Mouse (Mus musculus) stomach, embryonic 16.5 days (tissue): ENCODE measurements around the gene Capn5. TPM values are rescaled to one million over a fixed set of nuclear protein-coding genes. Genes with fewer than 3 reads are reported as not detected.
"Not testable (repeated sequence)": the region's sequence is repeated elsewhere in the genome, so short reads cannot be mapped to it uniquely, and the experiment has no call there.

Source experiments
- ATAC-seq: fragments of 200-750 bp; cut with Nextera tagmentation; 2 replicates; pipeline ENCODE4 v1.8.0; 2017; ENCODE audit warnings: moderate number of reproducible peaks, moderate TSS enrichment; ENCODE audit not compliant: insufficient read depth, low FRiP score
- H3K27ac ChIP-seq: fragments of 300-500 bp; sonication (generic); 2 replicates; pipeline ENCODE4 v1.5.1; 2014; ENCODE audit warnings: low read length
- H3K27me3 ChIP-seq: fragments of 300-500 bp; sonication (generic); 2 replicates; pipeline ENCODE4 v1.6.1; 2014; ENCODE audit warnings: low read length, control low read depth, mixed read lengths; ENCODE audit not compliant: control insufficient read depth, insufficient read depth
- H3K36me3 ChIP-seq: fragments of 300-500 bp; sonication (generic); 2 replicates; pipeline ENCODE4 v1.6.1; 2014; ENCODE audit warnings: low read length; ENCODE audit not compliant: control insufficient read depth, insufficient read depth
- H3K4me1 ChIP-seq: fragments of 300-500 bp; sonication (generic); 2 replicates; pipeline ENCODE4 v1.6.1; 2014; ENCODE audit warnings: low read length, control low read depth, mixed read lengths; ENCODE audit not compliant: control insufficient read depth, insufficient read depth
- H3K4me2 ChIP-seq: fragments of 300-500 bp; sonication (generic); 2 replicates; pipeline ENCODE4 v1.6.1; 2014; ENCODE audit warnings: low read depth, low read length, mixed read lengths
- H3K4me3 ChIP-seq: fragments of 300-500 bp; sonication (generic); replicated peaks from 2 replicates; pipeline ENCODE4 v1.5.1; 2014; ENCODE audit warnings: mild to moderate bottlenecking, low read length
- H3K9ac ChIP-seq: fragments of 300-500 bp; sonication (generic); 2 replicates; pipeline ENCODE4 v1.6.1; 2014; ENCODE audit warnings: low read length
- H3K9me3 ChIP-seq: fragments of 300-500 bp; sonication (generic); replicated peaks from 2 replicates; pipeline ENCODE4 v1.6.1; 2016; ENCODE audit warnings: low read length, control low read depth; ENCODE audit not compliant: control insufficient read depth
- WGBS: fragments of 180-500 bp; shearing (Covaris S2); extraction: QIAGEN DNeasy Blood & Tissue Kit; methylation state at CpG from one replicate; pipeline ENCODE4 v1.1.7; 2014; 5-methylcytosine and 5-hydroxymethylcytosine counted together
- polyA plus RNA-seq: library from polyadenylated mRNA; unstranded; fragments of >200 nt; fragmentation: Nextera tagmentation; extraction: Ambion mirVana; gene quantifications from 2 replicates; pipeline ENCODE4 v1.2.1, GENCODE M21; 2015

Gene Capn5
- polyA plus RNA-seq, 1 experiment from 2014 or later, result 24.5 TPM

- 3% methylated on average over 36 of the region's 36 CpGs for WGBS
- H3K4me1 ChIP-seq, result peaks cover 14% of the 10 kb centered on the region
- H3K4me2 ChIP-seq, result peak overlapping the region; percentile 78
- H3K27ac ChIP-seq, result no peak overlapping the region
- ATAC-seq, result no peak
- H3K9ac ChIP-seq, result no peak overlapping the region
- peak overlapping the region; percentile 43 for H3K4me3 ChIP-seq
- no peaks in the 10 kb centered on the region for H3K36me3 ChIP-seq
- H3K27me3 ChIP-seq, result peaks cover 47% of the 10 kb centered on the region
- H3K9me3 ChIP-seq, result no peaks in the 10 kb centered on the region
Measured at GRCm38 (mm10) chr7:98193515-98194025, 15.5 kb upstream of the Capn5 start.

- Histone ChIP-seq H3K4me1 (peaks cover 14% of the 10 kb centered on the region), H3K4me3 (no peak overlapping the region), H3K9ac (no peak overlapping the region), H3K36me3 (no peaks in the 10 kb centered on the region), H3K27ac (no peak overlapping the region), H3K4me2 (no peak overlapping the region), H3K27me3 (peaks cover 47% of the 10 kb centered on the region), H3K9me3 (no peaks in the 10 kb centered on the region)
- WGBS, result 62% methylated on average over 17 of the region's 17 CpGs
- ATAC-seq, result no peak
Measured at GRCm38 (mm10) chr7:98191571-98192250, 13.6 kb upstream of the Capn5 start.

- no peak for ATAC-seq
- Histone ChIP-seq H3K9me3 (no peaks in the 10 kb centered on the region), H3K4me2 (no peak overlapping the region), H3K4me1 (peaks cover 14% of the 10 kb centered on the region), H3K27me3 (peaks cover 40% of the 10 kb centered on the region), H3K36me3 (no peaks in the 10 kb centered on the region), H3K9ac (no peak overlapping the region), H3K27ac (no peak overlapping the region), H3K4me3 (no peak overlapping the region)
- WGBS, result 89% methylated on average over 1 of the region's 1 CpGs
Measured at GRCm38 (mm10) chr7:98190578-98190977, 12.5 kb upstream of the Capn5 start.

DNA sequence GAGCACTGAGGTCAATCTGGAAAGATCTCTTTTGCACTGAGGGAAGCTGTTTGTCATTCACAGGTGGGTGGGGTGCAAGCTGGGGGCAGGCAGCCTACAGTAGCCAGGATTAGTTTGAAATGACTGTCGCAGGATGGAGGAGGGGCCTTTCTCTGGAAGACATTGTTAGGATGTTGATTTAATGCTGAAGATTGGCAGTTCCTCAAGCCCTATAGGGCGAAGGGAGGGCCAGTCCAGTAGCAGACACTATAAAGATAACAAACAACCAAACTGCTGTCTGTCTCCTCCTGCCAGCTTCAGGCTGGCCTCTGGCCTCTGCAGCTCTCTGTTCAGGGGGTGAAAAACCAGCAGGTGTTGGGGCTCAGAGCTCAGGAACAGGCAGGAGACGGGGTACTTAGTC, 11.7 kb upstream of the Capn5 start:
- Histone ChIP-seq H3K4me2 (no peak overlapping the region), H3K9ac (no peak overlapping the region), H3K36me3 (no peaks in the 10 kb centered on the region), H3K27ac (no peak overlapping the region), H3K9me3 (no peaks in the 10 kb centered on the region), H3K27me3 (peaks cover 31% of the 10 kb centered on the region), H3K4me3 (no peak overlapping the region), H3K4me1 (peaks cover 14% of the 10 kb centered on the region)
- WGBS, result 24% methylated on average over 3 of the region's 3 CpGs
- ATAC-seq, result no peak

GRCm38 (mm10) chr7:98188680-98189079, 10.6 kb upstream of the Capn5 start:
- no peak for ATAC-seq
- Histone ChIP-seq H3K9ac (no peak overlapping the region), H3K36me3 (no peaks in the 10 kb centered on the region), H3K9me3 (no peaks in the 10 kb centered on the region), H3K4me2 (no peak overlapping the region), H3K4me3 (no peak overlapping the region), H3K27me3 (peaks cover 21% of the 10 kb centered on the region), H3K27ac (no peak overlapping the region), H3K4me1 (peaks cover 6% of the 10 kb centered on the region)
- WGBS, result 80% methylated on average over 2 of the region's 2 CpGs

DNA sequence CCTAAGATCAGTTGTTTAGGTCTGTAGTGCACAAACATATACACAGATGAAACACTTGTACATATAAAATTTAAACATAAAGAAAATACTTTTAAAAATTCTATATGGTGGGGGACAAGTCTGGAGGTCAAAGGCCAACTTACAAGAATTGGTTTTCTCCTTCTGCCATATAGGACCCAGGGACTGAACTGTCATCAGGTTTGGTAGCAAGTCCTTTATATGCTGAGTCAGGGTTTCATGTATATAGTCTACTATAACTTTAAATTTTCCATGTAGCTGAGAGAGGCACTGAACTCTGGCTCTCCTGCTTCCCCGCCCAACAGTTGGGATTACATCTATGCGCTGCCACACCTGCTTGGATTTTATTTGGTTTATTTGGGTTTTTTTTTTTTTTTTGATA, 10.2 kb upstream of the Capn5 start:
- Histone ChIP-seq H3K4me2 (no peak overlapping the region), H3K9ac (no peak overlapping the region), H3K27ac (no peak overlapping the region), H3K4me3 (no peak overlapping the region), H3K27me3 (peaks cover 16% of the 10 kb centered on the region), H3K4me1 (peaks cover 1% of the 10 kb centered on the region; the same call in 1 of the 2 replicates), H3K36me3 (no peaks in the 10 kb centered on the region), H3K9me3 (no peaks in the 10 kb centered on the region)
- no peak for ATAC-seq
- 79% methylated on average over 2 of the region's 2 CpGs for WGBS

DNA sequence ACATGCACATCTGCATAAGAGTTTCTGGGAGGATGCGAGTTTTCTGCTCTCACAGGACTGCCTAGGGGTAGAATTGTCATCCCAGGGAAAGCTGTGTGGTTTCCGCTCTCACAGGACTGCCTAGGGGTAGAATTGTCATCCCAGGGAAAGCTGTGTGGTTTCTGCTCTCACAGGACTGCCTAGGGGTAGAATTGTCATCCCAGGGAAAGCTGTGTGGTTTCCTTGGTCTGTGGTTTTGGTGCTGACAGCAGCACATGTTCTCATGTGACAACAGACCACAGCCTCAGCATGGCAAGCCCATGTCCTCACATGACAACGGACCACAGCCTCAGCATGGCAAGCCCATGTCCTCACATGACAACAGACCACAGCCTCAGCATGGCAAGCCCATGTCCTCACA, 9.3 kb upstream of the Capn5 start:
- H3K9me3 ChIP-seq, ATAC-seq, H3K9ac ChIP-seq, H3K4me2 ChIP-seq, H3K27ac ChIP-seq, H3K4me3 ChIP-seq, H3K27me3 ChIP-seq, H3K4me1 ChIP-seq, H3K36me3 ChIP-seq: not testable (repeated sequence)
- 83% methylated on average over 3 of the region's 3 CpGs for WGBS

GRCm38 (mm10) chr7:98186637-98187036, 8.6 kb upstream of the Capn5 start:
- Histone ChIP-seq H3K4me1 (no peaks in the 10 kb centered on the region), H3K27ac (no peak overlapping the region), H3K36me3 (no peaks in the 10 kb centered on the region), H3K4me3 (no peak overlapping the region), H3K4me2 (no peak overlapping the region), H3K9me3 (no peaks in the 10 kb centered on the region), H3K9ac (no peak overlapping the region), H3K27me3 (0 out of 2 replicates have a peak, but pooled peaks cover under 1% of the 10 kb centered on the region)
- no peak for ATAC-seq
- WGBS, result 69% methylated on average over 8 of the region's 8 CpGs

DNA sequence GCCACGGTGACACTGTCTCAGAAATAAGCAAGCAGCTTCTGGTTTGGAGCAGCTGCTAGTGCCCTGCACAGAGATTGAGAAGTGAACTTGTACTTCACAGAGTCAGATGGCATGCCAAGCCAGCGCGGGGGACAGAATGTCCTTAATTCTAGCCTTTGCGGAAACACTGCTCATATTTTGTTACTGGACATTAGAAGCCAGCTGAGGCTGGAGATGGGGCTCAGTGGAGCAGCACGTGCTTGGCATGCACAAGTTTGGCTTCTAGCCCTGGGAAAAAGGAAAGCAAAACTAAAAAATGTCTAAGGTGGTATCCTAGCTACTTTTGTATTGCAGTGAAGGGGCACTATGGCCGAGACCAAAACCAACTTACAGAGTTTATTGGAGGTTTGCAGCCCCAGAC, 7.3 kb upstream of the Capn5 start:
- no peak for ATAC-seq
- Histone ChIP-seq H3K27me3 (no peaks in the 10 kb centered on the region), H3K27ac (no peak overlapping the region), H3K36me3 (no peaks in the 10 kb centered on the region), H3K4me2 (no peak overlapping the region), H3K4me3 (no peak overlapping the region), H3K4me1 (no peaks in the 10 kb centered on the region), H3K9me3 (no peaks in the 10 kb centered on the region), H3K9ac (no peak overlapping the region)
- 79% methylated on average over 6 of the region's 6 CpGs for WGBS
